Mouse (Mus musculus) heart, postnatal 0 days (tissue): ENCODE measurements around the gene Lmo7. TPM values are rescaled to one million over a fixed set of nuclear protein-coding genes. Genes with fewer than 3 reads are reported as not detected.

Experiments
- ATAC-seq: fragments of 200-750 bp; cut with Nextera tagmentation; 2 replicates; pipeline ENCODE4 v1.8.0; 2017; ENCODE audit warnings: low read depth, moderate number of reproducible peaks, moderate library complexity; ENCODE audit not compliant: insufficient read depth
- DNase-seq: peaks from one replicate; pipeline ENCODE4 v3.0.0-alpha.2; 2016; ENCODE audit warnings: low spot score
- H3K27ac ChIP-seq: fragments of 300-500 bp; sonication (generic); 2 replicates; pipeline ENCODE4 v1.5.1; 2014; ENCODE audit warnings: low read depth, mild to moderate bottlenecking
- H3K27me3 ChIP-seq: fragments of 300-500 bp; sonication (generic); 2 replicates; pipeline ENCODE4 v1.6.1; 2014; ENCODE audit warnings: low read length, mixed read lengths; ENCODE audit not compliant: control insufficient read depth, insufficient read depth
- H3K36me3 ChIP-seq: fragments of 300-500 bp; sonication (generic); replicated peaks from 2 replicates; pipeline ENCODE4 v1.6.1; 2014; ENCODE audit warnings: low read length, mixed read lengths; ENCODE audit not compliant: control insufficient read depth, insufficient read depth
- H3K4me1 ChIP-seq: fragments of 300-500 bp; sonication (generic); 2 replicates; pipeline ENCODE4 v1.6.1; 2014; ENCODE audit warnings: antibody characterized with exemption; ENCODE audit not compliant: control insufficient read depth, insufficient read depth
- H3K4me2 ChIP-seq: fragments of 300-500 bp; sonication (generic); 2 replicates; pipeline ENCODE4 v1.6.1; 2014; ENCODE audit warnings: low read depth, mild to moderate bottlenecking, low read length, moderate library complexity
- H3K4me3 ChIP-seq: fragments of 300-500 bp; sonication (generic); 2 replicates; pipeline ENCODE4 v1.5.1; 2014; ENCODE audit warnings: low read depth, low read length
- H3K9ac ChIP-seq: fragments of 300-500 bp; sonication (generic); replicated peaks from 2 replicates; pipeline ENCODE4 v1.6.1; 2014; ENCODE audit warnings: low read depth, low read length, mixed read lengths
- H3K9me3 ChIP-seq: fragments of 300-500 bp; sonication (generic); replicated peaks from 2 replicates; pipeline ENCODE4 v1.6.1; 2016; ENCODE audit warnings: low read length; ENCODE audit not compliant: control insufficient read depth
- CTCF ChIP-seq: IDR thresholded peaks from 2 replicates; pipeline ENCODE4 v1.5.1; 2016; ENCODE audit warnings: antibody characterized with exemption, control low read depth, low read depth
- EP300 ChIP-seq: IDR thresholded peaks from 2 replicates; pipeline ENCODE4 v1.6.1; 2016; ENCODE audit warnings: antibody characterized with exemption, low read depth
- WGBS: fragments of 180-500 bp; shearing (Covaris S2); extraction: QIAGEN DNeasy Blood & Tissue Kit; methylation state at CpG from one replicate; pipeline ENCODE4 v1.1.7; 2014; 5-methylcytosine and 5-hydroxymethylcytosine counted together
- polyA plus RNA-seq: library from polyadenylated mRNA; unstranded; fragments of >200 nt; fragmentation: Nextera tagmentation; extraction: Ambion mirVana; gene quantifications from 2 replicates; pipeline ENCODE4 v1.2.1, GENCODE M21; 2015
- total RNA-seq: library from RNA; depleted of rRNA; stranded (reverse); fragments of >200 nt; gene quantifications from 2 replicates; pipeline ENCODE4 v1.2.3, GENCODE M21; 2014; ENCODE audit warnings: low replicate concordance

Gene Lmo7
- total and polyA plus RNA-seq, 2 experiments from 2014 or later, result 169 to 308 TPM

DNA sequence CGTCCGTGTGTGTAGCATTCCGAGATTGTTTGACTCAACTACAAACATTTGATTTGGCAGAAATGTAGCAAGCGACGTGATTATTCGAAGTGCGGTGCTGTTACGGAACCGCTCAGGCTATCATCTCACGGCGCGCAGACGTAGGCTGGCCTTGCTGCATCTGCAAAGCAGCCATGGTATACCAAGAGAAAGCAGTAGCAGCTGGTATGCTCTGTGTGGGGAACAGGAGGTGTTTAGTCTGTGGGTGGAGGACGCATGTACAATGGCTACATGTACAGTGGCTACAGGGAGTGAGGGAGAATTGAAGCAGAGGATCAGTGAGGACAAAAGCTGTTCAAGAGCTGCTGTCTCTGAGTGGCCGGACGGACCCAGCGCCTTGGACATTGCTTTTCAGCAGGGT lies 113.7 kb downstream of the Lmo7 start:
- DNase-seq, result no peak
- peak overlapping the region; percentile 66 for H3K9ac ChIP-seq
- H3K4me3 ChIP-seq, result peak overlapping the region; percentile 51
- H3K36me3 ChIP-seq, result no peaks in the 10 kb centered on the region
- peak overlapping the region; percentile 73 for H3K4me2 ChIP-seq
- ATAC-seq, result no peak
- WGBS, result 62% methylated on average over 17 of the region's 17 CpGs
- H3K9me3 ChIP-seq, result no peaks in the 10 kb centered on the region
- TF ChIP-seq CTCF (no peak), EP300 (no peak)
- H3K27me3 ChIP-seq, result no peaks in the 10 kb centered on the region
- H3K4me1 ChIP-seq, result peaks cover 25% of the 10 kb centered on the region
- H3K27ac ChIP-seq, result peak overlapping the region; percentile 79

- ATAC-seq, result no peak
These were observed 114.7 kb downstream of the Lmo7 start for GRCm38 (mm10) chr14:101844467-101844866.

DNA sequence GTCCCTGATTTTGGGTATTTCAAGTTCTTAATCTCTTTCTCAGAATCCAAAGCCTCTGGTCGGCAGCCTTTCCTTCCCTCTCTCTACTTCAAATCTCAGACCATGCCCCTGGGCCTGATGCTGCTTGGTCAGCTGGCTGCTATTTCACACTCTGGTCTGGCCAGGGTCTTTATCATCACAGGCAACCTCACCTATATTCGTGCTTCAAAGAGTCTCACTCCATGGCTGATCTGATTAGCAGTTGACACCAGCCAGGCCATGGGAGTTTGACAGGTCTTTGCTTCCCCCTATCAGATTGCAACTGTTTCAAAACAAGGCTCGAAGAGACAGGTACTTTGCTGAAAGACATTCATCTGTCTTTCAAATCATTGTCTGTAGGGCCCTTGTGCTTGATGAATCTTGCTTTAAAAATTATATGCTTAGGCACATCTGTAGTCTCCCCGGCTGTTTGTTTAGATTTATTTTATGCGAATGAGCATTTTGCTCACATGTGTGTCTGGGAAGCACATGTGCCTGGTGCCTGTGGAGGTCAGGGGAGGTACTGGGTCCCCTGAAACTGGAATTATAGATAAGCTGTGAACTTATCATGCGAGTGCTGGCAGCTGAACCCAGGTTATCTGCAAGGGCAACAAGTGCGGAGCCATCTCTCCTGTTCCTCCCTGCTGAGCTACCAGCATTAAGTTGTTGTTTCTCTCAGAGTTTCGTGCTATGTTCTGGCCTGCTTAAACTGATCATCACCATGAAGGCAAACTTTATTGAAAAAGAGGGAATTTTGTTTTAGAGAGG lies 116.5 kb downstream of the Lmo7 start:
- H3K36me3 ChIP-seq, result 0 out of 2 replicates have a peak, but pooled peaks cover 4% of the 10 kb centered on the region
- H3K9me3 ChIP-seq, result 0 out of 2 replicates have a peak, but pooled peaks cover 1% of the 10 kb centered on the region
- H3K4me2 ChIP-seq, result peak overlapping the region; percentile 29
- H3K27ac ChIP-seq, result peak overlapping the region; percentile 70
- peaks cover 24% of the 10 kb centered on the region for H3K4me1 ChIP-seq
- ATAC-seq, result no peak
- H3K27me3 ChIP-seq, result no peaks in the 10 kb centered on the region
- no peak overlapping the region for H3K4me3 ChIP-seq
- DNase-seq, result no peak
- 27% methylated on average over 8 of the region's 8 CpGs for WGBS
- TF ChIP-seq EP300 (no peak), CTCF (no peak)
- H3K9ac ChIP-seq, result no peak overlapping the region; the same call in 1 of the 2 replicates

More at GRCm38 (mm10) chr14:101844467-101844866, 114.7 kb downstream of the Lmo7 start:
- DNase-seq, result no peak
- H3K9ac ChIP-seq, result peak overlapping the region; percentile 16; the same call in 1 of the 2 replicates
- 40% methylated on average over 7 of the region's 7 CpGs for whole genome bisulfite sequencing
- TF ChIP-seq EP300 (no peak), CTCF (no peak)
- H3K9me3 ChIP-seq, result no peaks in the 10 kb centered on the region
- peak overlapping the region; percentile 79 for H3K27ac ChIP-seq
- H3K4me2 ChIP-seq, result peak overlapping the region; percentile 73
- no peaks in the 10 kb centered on the region for H3K36me3 ChIP-seq
- peak overlapping the region; percentile 51 for H3K4me3 ChIP-seq
- H3K4me1 ChIP-seq, result peaks cover 25% of the 10 kb centered on the region
- no peaks in the 10 kb centered on the region for H3K27me3 ChIP-seq

DNA sequence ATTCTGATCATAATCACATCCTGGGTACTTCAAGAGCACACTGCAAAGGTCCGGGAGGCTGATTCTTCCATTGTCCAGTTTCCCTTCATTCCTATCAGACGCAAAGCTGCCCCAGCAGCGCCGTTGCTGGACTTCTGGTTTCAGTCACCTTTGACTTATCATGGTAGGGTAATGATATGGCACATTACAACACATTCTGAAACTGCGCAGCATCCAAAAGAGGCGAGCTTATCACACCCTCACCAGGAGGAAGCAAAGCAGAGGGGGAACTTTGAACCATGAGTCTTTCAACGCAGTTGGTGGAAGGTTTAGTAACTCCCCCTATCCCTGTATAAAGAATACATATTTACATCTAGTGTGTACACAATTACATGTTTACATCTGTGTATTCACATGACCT lies 117.8 kb downstream of the Lmo7 start:
- peaks cover 28% of the 10 kb centered on the region for H3K4me1 ChIP-seq
- H3K27me3 ChIP-seq, result no peaks in the 10 kb centered on the region
- peak overlapping the region; percentile 46 for H3K27ac ChIP-seq
- peak overlapping the region; percentile 20; the same call in 1 of the 2 replicates for H3K4me2 ChIP-seq
- 0 out of 2 replicates have a peak, but pooled peaks cover 7% of the 10 kb centered on the region for H3K36me3 ChIP-seq
- H3K4me3 ChIP-seq, result no peak overlapping the region
- H3K9me3 ChIP-seq, result 0 out of 2 replicates have a peak, but pooled peaks cover 4% of the 10 kb centered on the region
- TF ChIP-seq EP300 (0 out of 2 replicates have a peak, but pooled peaks have one; percentile 44), CTCF (no peak)
- DNase-seq, result peak; percentile 42
- ATAC-seq, result peak; percentile 46; the same call in 1 of the 2 replicates
- 18% methylated on average over 7 of the region's 7 CpGs for WGBS
- no peak overlapping the region for H3K9ac ChIP-seq

- DNase-seq (no peak), ATAC-seq (peak; percentile 30; the same call in 1 of the 2 replicates)
- Histone ChIP-seq H3K4me3 (no peak overlapping the region), H3K36me3 (peaks cover 7% of the 10 kb centered on the region; the same call in 1 of the 2 replicates), H3K27ac (peak overlapping the region; percentile 73), H3K4me2 (no peak overlapping the region), H3K27me3 (no peaks in the 10 kb centered on the region), H3K4me1 (peaks cover 34% of the 10 kb centered on the region), H3K9me3 (0 out of 2 replicates have a peak, but pooled peaks cover 4% of the 10 kb centered on the region), H3K9ac (no peak overlapping the region)
- 43% methylated on average over 6 of the region's 6 CpGs for WGBS
- TF ChIP-seq CTCF (no peak), EP300 (no peak)
These were observed 122.9 kb downstream of the Lmo7 start for GRCm38 (mm10) chr14:101852584-101853195.
